Mouse (Mus musculus): ENCODE results near the gene Foxp2. TPM values are rescaled to one million over a fixed set of nuclear protein-coding genes. Genes with fewer than 3 reads are reported as not detected.

The Foxp2 gene
- polyA plus RNA-seq, 1 experiment, result not detected

- TF ChIP-seq GATA1 (IDR thresholded peaks at IDR 0.05; ENCODE audit: low read length), result no peak
These were observed 75.9 kb downstream of the Foxp2 start for GRCm38 (mm10) chr6:14977042-14977441.

- no peak for TF ChIP-seq GATA1 (IDR thresholded peaks at IDR 0.05; ENCODE audit: low read length)
These were observed 77.1 kb downstream of the Foxp2 start for GRCm38 (mm10) chr6:14978201-14978600.

GRCm38 (mm10) chr6:15008113-15008512 lies 107.0 kb downstream of the Foxp2 start:
- no peak for TF ChIP-seq GATA1 (IDR thresholded peaks at IDR 0.05; ENCODE audit: low read length)

- TF ChIP-seq GATA1 (IDR thresholded peaks at IDR 0.05; ENCODE audit: low read length), result peak; percentile 57
These were observed 127.3 kb downstream of the Foxp2 start for GRCm38 (mm10) chr6:15028488-15028887.

- TF ChIP-seq GATA1 (IDR thresholded peaks at IDR 0.05; ENCODE audit: low read length), result no peak
These were observed 128.4 kb downstream of the Foxp2 start for GRCm38 (mm10) chr6:15029446-15030125.

- TF ChIP-seq GATA1 (IDR thresholded peaks at IDR 0.05; ENCODE audit: low read length), result no peak
These were observed 162.1 kb downstream of the Foxp2 start for GRCm38 (mm10) chr6:15063246-15063645.

- TF ChIP-seq GATA1 (IDR thresholded peaks at IDR 0.05; ENCODE audit: low read length), result no peak
These were observed 200.4 kb downstream of the Foxp2 start for GRCm38 (mm10) chr6:15101548-15101947.

- TF ChIP-seq GATA1 (IDR thresholded peaks at IDR 0.05; ENCODE audit: low read length), result no peak
These were observed 219.8 kb downstream of the Foxp2 start for GRCm38 (mm10) chr6:15120916-15121315.

GRCm38 (mm10) chr6:15121339-15121738 lies 220.2 kb downstream of the Foxp2 start:
- TF ChIP-seq GATA1 (IDR thresholded peaks at IDR 0.05; ENCODE audit: low read length), result no peak

GRCm38 (mm10) chr6:15130142-15130541 lies 229.0 kb downstream of the Foxp2 start:
- TF ChIP-seq GATA1 (IDR thresholded peaks at IDR 0.05; ENCODE audit: low read length), result no peak

- TF ChIP-seq GATA1 (IDR thresholded peaks at IDR 0.05; ENCODE audit: low read length), result no peak
These were observed 240.9 kb downstream of the Foxp2 start for GRCm38 (mm10) chr6:15142094-15142493.

- TF ChIP-seq GATA1 (IDR thresholded peaks at IDR 0.05; ENCODE audit: low read length), result no peak
These were observed 250.5 kb downstream of the Foxp2 start for GRCm38 (mm10) chr6:15151619-15152018.

- no peak for TF ChIP-seq GATA1 (IDR thresholded peaks at IDR 0.05; ENCODE audit: low read length)
These were observed 262.4 kb downstream of the Foxp2 start for GRCm38 (mm10) chr6:15163508-15164053.

GRCm38 (mm10) chr6:15176754-15177153 lies 275.6 kb downstream of the Foxp2 start:
- no peak for TF ChIP-seq GATA1 (IDR thresholded peaks at IDR 0.05; ENCODE audit: low read length)

GRCm38 (mm10) chr6:15192877-15193276 lies 291.7 kb downstream of the Foxp2 start:
- TF ChIP-seq GATA1 (IDR thresholded peaks at IDR 0.05; ENCODE audit: low read length), result no peak

GRCm38 (mm10) chr6:15242176-15242942 lies 341.2 kb downstream of the Foxp2 start:
- no peak for TF ChIP-seq GATA1 (IDR thresholded peaks at IDR 0.05; ENCODE audit: low read length)

- no peak for TF ChIP-seq GATA1 (IDR thresholded peaks at IDR 0.05; ENCODE audit: low read length)
These were observed 356.2 kb downstream of the Foxp2 start for GRCm38 (mm10) chr6:15257393-15257792.
